Mouse (Mus musculus) limb, embryonic 13.5 days (tissue): Measurements from ENCODE around the gene 1190007I07Rik. TPM values are rescaled to one million over a fixed set of nuclear protein-coding genes. Genes with fewer than 3 reads are reported as not detected.
"Not testable (repeated sequence)": the region's sequence is repeated elsewhere in the genome, so short reads cannot be mapped to it uniquely, and the experiment has no call there.

Source experiments
- ATAC-seq: fragments of 200-750 bp; cut with Nextera tagmentation; 2 replicates; pipeline ENCODE4 v1.8.0; 2017; ENCODE audit warnings: low read depth, moderate number of reproducible peaks, moderate TSS enrichment; ENCODE audit not compliant: low FRiP score
- H3K27ac ChIP-seq: fragments of 300-500 bp; sonication (generic); 2 replicates; pipeline ENCODE4 v1.5.1; 2015; ENCODE audit warnings: inconsistent platforms, mild to moderate bottlenecking, moderate library complexity
- H3K27me3 ChIP-seq: fragments of 300-500 bp; sonication (generic); 2 replicates; pipeline ENCODE4 v1.6.1; 2015; ENCODE audit warnings: mild to moderate bottlenecking, inconsistent platforms
- H3K36me3 ChIP-seq: fragments of 300-500 bp; sonication (generic); 2 replicates; pipeline ENCODE4 v1.6.1; 2015; ENCODE audit warnings: inconsistent platforms, mild to moderate bottlenecking, moderate library complexity
- H3K4me1 ChIP-seq: fragments of 300-500 bp; sonication (generic); 2 replicates; pipeline ENCODE4 v1.6.1; 2015; ENCODE audit warnings: inconsistent platforms
- H3K4me2 ChIP-seq: fragments of 300-500 bp; sonication (generic); replicated peaks from 2 replicates; pipeline ENCODE4 v1.6.1; 2015; ENCODE audit warnings: inconsistent platforms, mild to moderate bottlenecking, moderate library complexity
- H3K4me3 ChIP-seq: fragments of 300-500 bp; sonication (generic); 2 replicates; pipeline ENCODE4 v1.5.1; 2015; ENCODE audit warnings: moderate library complexity, mild to moderate bottlenecking, inconsistent platforms
- H3K9ac ChIP-seq: fragments of 300-500 bp; sonication (generic); 2 replicates; pipeline ENCODE4 v1.6.1; 2015; ENCODE audit warnings: mild to moderate bottlenecking, inconsistent platforms
- H3K9me3 ChIP-seq: fragments of 300-500 bp; sonication (generic); 2 replicates; pipeline ENCODE4 v1.6.1; 2016; ENCODE audit warnings: inconsistent platforms
- WGBS: fragments of 180-500 bp; shearing (Covaris S2); methylation state at CpG from one replicate; pipeline ENCODE4 v1.1.7; 2015; 5-methylcytosine and 5-hydroxymethylcytosine counted together
- polyA plus RNA-seq: library from polyadenylated mRNA; unstranded; fragments of >200 nt; fragmentation: Nextera tagmentation; extraction: Ambion mirVana; gene quantifications from 2 replicates; pipeline ENCODE4 v1.2.1, GENCODE M21; 2015

Gene 1190007I07Rik
- polyA plus RNA-seq, 1 experiment from 2014 or later, result 33.5 TPM

DNA sequence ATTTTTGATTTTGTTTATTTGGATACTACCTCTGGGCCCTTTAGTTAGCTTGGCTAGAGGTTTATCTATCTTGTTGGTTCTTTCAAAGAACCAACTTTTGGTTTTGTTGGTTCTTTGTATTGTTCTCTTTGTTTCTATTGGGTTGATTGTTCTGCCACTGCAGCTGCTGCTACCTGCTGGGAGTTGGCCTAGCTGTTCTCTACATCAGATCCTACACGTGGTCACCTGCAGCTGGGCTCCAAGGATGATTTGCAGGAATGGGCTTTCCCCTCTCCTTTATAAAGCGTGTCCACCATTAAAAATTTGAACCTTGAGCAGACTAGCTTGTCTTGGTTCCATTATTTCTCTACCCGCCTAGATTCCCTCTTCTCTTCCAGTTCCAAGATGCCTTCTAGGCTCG is 28.6 kb downstream of the 1190007I07Rik start:
- not testable (repeated sequence) for H3K4me1 ChIP-seq, H3K9me3 ChIP-seq, ATAC-seq, H3K27ac ChIP-seq, H3K36me3 ChIP-seq, H3K9ac ChIP-seq, H3K27me3 ChIP-seq, H3K4me2 ChIP-seq, H3K4me3 ChIP-seq
- 69% methylated on average over 4 of the region's 4 CpGs for WGBS

- not testable (repeated sequence) for ATAC-seq, H3K36me3 ChIP-seq, H3K4me3 ChIP-seq, H3K9me3 ChIP-seq, H3K4me2 ChIP-seq, H3K9ac ChIP-seq, H3K27me3 ChIP-seq, H3K27ac ChIP-seq, H3K4me1 ChIP-seq
- WGBS, result 87% methylated on average over 9 of the region's 9 CpGs
These were observed 33.4 kb downstream of the 1190007I07Rik start for GRCm38 (mm10) chr10:82589673-82590072.

DNA sequence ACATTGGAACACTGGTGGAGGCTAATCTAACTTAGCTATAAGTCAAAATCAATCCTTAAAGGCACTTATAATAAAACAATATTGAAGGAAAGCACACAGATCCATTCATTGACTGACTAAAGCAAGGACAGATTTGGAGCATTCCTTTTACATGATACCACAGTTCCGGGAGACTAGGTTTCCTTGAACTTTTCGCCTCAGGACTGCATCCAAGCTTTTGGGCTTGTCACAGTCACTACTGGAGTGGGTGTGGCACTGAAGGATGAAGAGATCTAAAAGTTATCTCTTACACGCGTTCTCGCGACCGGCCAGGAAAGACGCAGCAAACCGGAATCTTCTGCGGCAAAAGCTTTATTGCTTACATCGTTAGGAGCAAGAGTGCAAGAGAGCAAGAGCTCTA is 51.9 kb downstream of the 1190007I07Rik start:
- not testable (repeated sequence) for H3K27me3 ChIP-seq, H3K4me3 ChIP-seq, H3K4me2 ChIP-seq, H3K36me3 ChIP-seq, H3K27ac ChIP-seq, H3K4me1 ChIP-seq, H3K9me3 ChIP-seq, ATAC-seq, H3K9ac ChIP-seq
- 94% methylated on average over 11 of the region's 11 CpGs for WGBS

Other genes starting within 250 kb of the 1190007I07Rik start
- gene Gm1553, start 130.6 kb downstream of the 1190007I07Rik start, polyA plus RNA-seq, result not detected in 2 replicates
- gene Tdg, start 6.6 kb upstream of the 1190007I07Rik start, polyA plus RNA-seq, result 156 TPM in 2 replicates
- gene Glt8d2, start 67.4 kb upstream of the 1190007I07Rik start, polyA plus RNA-seq, result 14.0 and 15.0 TPM in 2 replicates
- gene Hcfc2, start 72.9 kb upstream of the 1190007I07Rik start, polyA plus RNA-seq, result 51.4 and 51.9 TPM in 2 replicates
- 53.4 and 60.5 TPM in 2 replicates for gene Nfyb, start 140.9 kb upstream of the 1190007I07Rik start, polyA plus RNA-seq
- gene Txnrd1, start 210.7 kb upstream of the 1190007I07Rik start, polyA plus RNA-seq, result 105 and 116 TPM in 2 replicates
- 0.49 and 0.51 TPM in 2 replicates for gene Eid3, start 243.4 kb upstream of the 1190007I07Rik start, polyA plus RNA-seq